Mouse (Mus musculus): Measurements from ENCODE around the gene Vps53.
"Not testable (repeated sequence)": the region's sequence is repeated elsewhere in the genome, so short reads cannot be mapped to it uniquely, and the experiment has no call there.

Vps53 gene

GRCm38 (mm10) chr11:76025080-76025583 lies 154.3 kb downstream of the Vps53 start:
- in situ Hi-C loops (cut with MboI, MseI): no loop called here

DNA sequence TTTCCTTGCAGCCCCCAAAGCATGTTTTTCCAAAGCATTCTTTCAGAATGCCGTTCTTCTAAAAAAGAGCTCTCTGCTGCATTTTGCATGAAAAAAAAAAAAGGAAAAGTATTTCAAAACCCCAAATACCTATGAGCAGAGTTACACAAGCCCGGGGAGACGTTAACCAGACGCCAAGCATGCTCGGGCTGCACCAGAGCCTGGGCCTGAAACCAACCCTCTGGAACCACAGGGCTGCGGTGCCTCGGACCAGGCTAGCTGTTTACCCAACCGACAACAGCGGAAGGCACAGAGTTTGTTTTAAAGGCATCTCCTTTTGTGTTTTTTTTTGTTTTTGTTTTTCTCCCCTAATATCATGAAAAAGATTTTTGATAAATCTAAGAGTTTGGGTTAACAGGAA lies 158.5 kb downstream of the Vps53 start:
- in situ Hi-C loops (cut with MboI, MseI): no loop called here

- in situ Hi-C loops (cut with MboI, MseI): no loop called here
Measured at GRCm38 (mm10) chr11:76019879-76020278, 159.6 kb downstream of the Vps53 start.

DNA sequence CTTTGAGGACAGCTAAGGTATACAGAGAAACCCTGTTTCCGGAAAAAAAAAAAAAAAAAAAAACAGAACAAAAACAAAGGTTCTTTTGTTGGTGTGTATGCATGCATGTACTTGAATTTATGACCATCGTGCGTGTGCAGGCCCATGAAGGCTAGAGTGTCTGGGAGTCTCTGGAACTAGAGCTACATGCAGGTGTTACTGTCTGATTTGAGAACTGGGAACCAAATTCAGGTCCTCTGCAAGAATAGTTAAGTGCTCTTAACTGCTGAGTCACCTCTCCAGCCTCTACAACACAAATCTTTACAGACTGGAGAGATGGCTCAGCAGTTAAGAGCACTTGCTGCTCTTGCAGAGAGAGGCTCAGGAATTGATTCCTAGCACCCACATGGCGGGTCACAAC lies 163.6 kb downstream of the Vps53 start:
- in situ Hi-C loops (cut with MboI, MseI): no loop called here

DNA sequence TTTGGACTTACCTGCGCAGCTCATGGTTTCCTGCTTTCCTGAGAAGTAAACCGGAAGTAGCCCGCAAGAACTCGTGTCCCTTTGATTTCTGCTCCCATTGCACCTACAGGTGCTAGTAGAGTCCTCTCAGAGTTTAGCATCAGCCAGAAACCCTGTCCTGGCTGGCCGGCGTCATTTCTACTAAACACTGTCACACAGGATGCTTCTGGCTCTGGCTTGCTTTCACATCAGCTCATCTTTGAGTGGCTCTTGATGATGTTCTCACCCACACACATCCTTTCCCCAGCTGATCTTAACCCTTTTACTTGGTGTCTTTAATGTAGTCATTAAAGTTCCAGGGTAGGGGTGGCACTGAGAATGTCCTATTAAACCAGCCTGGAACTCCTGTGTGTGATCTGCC lies 164.2 kb downstream of the Vps53 start:
- in situ Hi-C loops (cut with MboI, MseI): no loop called here

DNA sequence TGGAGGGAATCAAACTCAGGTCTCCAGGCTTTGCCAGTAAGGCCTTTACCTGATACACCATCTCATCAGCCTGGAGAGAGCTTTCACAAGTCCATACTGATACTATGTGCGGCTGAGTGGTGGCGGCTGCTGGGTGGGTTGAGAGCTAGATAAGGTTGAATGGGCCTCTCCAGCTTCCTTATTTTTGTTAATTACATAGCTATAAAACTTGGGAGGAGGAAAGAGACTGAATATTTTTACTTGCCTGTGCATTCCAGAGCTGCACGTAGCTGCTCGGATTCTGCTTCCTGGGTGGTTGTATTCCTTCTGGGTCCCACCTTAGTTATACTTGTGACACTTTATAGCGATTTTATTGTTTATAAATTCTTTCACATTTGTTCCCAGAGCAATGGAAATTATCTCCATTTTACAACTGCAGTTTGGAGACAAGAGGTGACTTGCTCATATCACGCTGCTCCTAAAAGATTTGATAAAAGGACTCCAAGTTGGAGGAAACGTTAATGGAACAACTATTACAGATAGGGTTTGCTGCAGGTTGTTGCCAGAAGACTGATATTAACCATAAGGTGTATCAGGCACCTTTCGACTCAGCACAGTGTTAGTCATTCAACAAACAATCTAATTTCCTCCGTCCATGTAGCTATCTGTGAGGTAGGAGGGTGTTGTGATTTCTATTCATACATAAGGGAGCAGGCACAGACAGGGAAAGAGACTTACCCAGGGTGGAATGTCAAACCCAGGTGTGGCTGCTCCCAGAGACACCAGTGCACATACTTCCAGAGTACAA lies 168.4 kb downstream of the Vps53 start:
- in situ Hi-C loops (cut with MboI, MseI): no loop called here

GRCm38 (mm10) chr11:76009101-76009500 lies 170.3 kb downstream of the Vps53 start:
- in situ Hi-C loops (cut with MboI, MseI): no loop called here

DNA sequence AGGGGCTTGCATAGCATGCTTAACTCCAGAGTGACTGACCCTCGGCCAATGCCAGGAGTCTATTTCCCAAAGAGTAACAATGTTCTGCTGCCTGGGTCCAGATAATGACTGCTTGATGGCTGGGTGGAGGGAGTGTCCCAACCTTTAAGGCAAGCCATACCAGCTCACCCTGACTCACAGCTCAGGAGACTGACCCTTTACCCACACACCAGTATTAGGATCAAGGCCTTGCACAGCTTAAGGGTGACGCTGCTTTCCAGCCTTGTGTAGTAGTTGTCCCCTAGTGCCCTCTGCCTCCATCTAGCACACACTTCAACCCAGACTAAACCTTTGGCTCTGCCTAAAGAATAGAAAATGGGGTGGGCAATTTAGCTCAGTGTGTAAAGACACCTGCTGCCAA lies 171.3 kb downstream of the Vps53 start:
- in situ Hi-C loops (cut with MboI, MseI): no loop called here

- in situ Hi-C loops (cut with MboI, MseI): not testable (repeated sequence)
Measured at GRCm38 (mm10) chr11:76004276-76004675, 175.2 kb downstream of the Vps53 start.

DNA sequence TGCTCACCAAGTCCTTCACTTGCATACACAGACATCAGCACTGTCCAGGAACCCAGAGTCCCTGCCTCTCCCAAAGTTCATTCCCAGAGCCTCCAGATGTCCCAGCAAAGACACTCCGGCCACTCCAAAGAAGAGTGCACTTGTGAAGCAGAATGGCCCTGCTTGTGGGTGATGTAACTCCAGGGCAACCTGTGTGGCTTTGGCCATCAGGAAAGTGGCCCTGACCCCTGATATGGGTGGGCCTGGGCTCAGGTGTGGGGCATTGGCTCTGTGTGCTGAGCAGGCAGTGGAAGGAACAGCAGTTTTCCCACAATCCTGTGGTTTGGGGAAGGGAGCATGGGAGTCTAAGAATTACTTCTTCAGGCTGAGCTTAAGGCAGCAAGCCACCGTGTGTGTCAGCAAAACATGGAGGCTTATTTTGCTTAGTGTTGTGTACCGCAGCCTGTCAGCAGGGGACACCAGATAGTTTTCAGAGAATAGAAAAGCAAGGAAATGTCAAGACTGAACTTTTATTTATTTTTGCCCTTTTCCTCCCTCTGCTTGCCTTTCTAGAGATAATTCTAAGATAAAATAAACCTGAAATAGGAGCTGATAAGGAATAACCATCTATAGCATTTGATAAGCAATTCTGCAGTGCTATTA lies 178.1 kb downstream of the Vps53 start:
- in situ Hi-C loops (cut with MboI, MseI): no loop called here

DNA sequence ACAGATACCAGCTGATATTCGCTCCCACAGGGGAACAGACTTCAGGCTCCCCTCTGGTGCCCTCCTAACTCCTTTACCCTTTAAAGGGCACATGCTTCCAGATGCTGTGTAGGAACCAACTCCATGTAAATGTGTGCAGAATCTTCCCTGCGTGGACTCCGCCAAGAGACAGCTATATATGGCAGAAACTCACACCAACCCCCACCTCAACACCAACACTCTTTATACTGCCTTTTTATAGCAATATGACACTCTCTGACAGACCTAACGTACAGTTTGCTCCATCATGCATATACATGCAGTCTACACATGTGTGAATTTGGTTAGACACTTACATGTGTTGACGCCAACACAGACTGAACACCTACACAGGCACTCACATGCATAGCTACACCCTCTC lies 178.7 kb downstream of the Vps53 start:
- in situ Hi-C loops (cut with MboI, MseI): no loop called here

- in situ Hi-C loops (cut with MboI, MseI): no loop called here
Measured at GRCm38 (mm10) chr11:75999440-76000155, 179.8 kb downstream of the Vps53 start, which contains the start of gene 1700016K19Rik. Gene 1700016K19Rik, plus strand, starts transcription at chr11:75999912.
